Mouse (Mus musculus): ENCODE results near the gene Negr1.

Gene Negr1

GRCm38 (mm10) chr3:156561524-156562423 is at the start of gene Negr1:
Gene Negr1, plus strand, starts transcription at chr3:156561794.
- peak; percentile 76 for DNase-seq (ENCODE audit: low spot score)

- DNase-seq (ENCODE audit: low spot score), result no peak
These were observed 35.1 kb upstream of the Negr1 start for GRCm38 (mm10) chr3:156526461-156526933.

- DNase-seq (ENCODE audit: low spot score), result no peak
These were observed 34.2 kb upstream of the Negr1 start for GRCm38 (mm10) chr3:156527231-156527995.

DNA sequence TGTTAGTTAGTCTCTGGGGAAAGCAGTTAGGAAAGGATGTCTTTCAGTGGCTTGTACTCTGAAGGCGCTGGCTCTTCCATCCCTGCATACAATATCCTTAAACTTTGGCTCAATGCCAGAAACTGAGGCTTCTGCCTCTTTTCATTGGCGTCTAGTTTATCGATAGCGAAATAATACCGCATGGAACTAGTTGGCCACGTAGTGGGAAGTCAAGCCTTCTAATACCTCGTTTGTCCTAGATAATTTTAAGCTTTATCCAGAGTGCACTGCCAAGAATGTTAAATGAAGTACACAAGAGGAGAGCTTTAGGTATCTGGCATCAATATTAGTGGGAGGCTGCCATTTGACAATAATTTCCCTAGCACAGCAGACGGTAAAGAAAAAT is 2.2 kb upstream of the Negr1 start:
- no peak for DNase-seq (ENCODE audit: low spot score)

DNA sequence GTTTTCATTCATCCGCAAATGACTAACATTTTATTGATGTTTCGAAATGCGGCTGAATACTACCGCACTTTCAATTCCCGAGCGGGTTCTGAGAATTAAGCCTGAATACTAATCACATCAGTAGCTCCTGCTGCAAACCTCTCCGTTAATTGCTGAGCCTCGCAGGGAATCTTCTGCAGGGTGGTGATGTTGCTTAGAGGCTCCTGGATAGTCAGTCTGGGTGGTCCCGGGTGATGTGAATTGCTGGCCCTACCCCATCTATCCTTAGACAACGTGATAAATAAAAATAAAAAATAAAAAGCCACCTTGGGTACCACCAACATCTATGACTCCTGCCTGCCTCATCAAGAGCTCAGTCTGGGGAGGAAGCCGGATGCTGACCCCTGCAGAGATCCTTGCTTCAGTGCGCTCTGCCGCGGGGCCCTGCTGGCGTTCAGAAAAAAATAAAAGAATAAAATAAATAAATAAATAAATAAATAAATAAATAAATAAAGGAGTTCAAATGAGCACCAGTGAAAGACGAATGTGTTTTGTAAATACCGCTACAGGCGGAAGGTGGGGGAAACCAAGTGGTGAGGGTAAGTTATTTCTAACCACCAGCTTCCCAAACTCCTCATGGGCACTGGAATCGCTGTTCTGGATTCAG is 1.6 kb upstream of the Negr1 start:
- peak; percentile 44 for DNase-seq (ENCODE audit: low spot score)

DNA sequence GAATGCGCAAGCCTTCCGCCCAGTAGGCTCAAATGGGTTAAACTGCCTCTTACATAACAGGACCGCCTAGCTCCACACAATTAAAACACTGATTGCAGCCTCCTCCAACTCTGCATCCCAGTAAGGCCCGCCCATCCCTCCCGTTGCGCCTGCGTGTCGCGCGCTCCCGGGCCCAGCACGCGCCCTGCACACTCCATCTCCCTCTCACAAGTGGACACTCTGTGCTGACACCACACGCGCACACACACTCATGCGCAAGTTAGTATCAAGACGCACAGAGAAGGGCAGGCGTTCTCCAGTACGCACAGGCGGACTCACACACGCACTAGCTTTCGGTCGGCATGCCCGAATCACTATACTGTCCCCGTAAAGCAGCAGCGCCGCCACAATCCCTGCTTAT is 828 bp upstream of the Negr1 start:
- peak; percentile 87 for DNase-seq (ENCODE audit: low spot score)

- DNase-seq (ENCODE audit: low spot score), result peak; percentile 9
These were observed 811 bp downstream of the Negr1 start for GRCm38 (mm10) chr3:156562424-156562785.

- DNase-seq (ENCODE audit: low spot score), result no peak
These were observed 1.2 kb downstream of the Negr1 start for GRCm38 (mm10) chr3:156562796-156563195.

GRCm38 (mm10) chr3:156563353-156563752 is 1.8 kb downstream of the Negr1 start:
- peak; percentile 7 for DNase-seq (ENCODE audit: low spot score)

- DNase-seq (ENCODE audit: low spot score), result no peak
These were observed 11.9 kb downstream of the Negr1 start for GRCm38 (mm10) chr3:156573465-156573864.

DNA sequence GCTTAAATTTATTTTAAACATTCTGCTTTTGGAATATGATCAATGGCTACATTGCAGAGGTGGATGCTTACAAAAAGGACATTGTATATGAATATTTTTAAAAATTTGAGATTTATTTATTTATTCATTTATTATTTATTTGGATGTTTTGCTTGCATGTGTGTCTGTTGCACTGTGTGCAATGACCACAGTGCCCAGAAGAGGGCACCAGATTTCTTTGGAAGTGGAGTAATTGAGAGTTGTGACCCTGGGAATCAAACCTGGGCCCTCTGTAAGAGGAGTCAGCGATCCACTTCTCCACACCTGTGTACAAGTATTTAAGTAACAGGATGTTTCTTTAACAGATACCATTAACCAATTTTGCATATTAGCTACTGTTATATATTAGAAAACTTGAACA is 14.7 kb downstream of the Negr1 start:
- DNase-seq (ENCODE audit: low spot score), result no peak

- no peak for DNase-seq (ENCODE audit: low spot score)
These were observed 29.0 kb downstream of the Negr1 start for GRCm38 (mm10) chr3:156590612-156591011.

- no peak for DNase-seq (ENCODE audit: low spot score)
These were observed 29.5 kb downstream of the Negr1 start for GRCm38 (mm10) chr3:156591125-156591524.

DNA sequence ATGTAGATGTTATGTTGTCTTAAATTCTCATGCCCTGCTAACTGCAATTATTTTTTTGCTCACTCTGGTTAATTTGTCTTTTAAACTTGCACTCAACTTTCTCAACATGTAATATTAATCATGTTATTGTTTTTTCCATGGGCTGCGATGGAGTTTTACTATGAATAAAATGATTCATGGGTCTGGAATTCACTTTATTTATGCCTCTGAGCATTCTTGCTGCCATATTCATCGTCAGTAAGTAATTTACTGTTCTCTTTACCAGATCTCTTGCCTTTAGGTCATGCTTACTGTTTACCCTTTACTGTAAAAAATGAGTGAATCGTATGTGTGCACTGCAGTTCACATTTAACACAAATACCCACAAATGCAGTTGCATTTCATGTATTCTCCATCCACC is 45.3 kb downstream of the Negr1 start:
- no peak for DNase-seq (ENCODE audit: low spot score)

- no peak for DNase-seq (ENCODE audit: low spot score)
These were observed 58.3 kb downstream of the Negr1 start for GRCm38 (mm10) chr3:156619921-156620320.

DNA sequence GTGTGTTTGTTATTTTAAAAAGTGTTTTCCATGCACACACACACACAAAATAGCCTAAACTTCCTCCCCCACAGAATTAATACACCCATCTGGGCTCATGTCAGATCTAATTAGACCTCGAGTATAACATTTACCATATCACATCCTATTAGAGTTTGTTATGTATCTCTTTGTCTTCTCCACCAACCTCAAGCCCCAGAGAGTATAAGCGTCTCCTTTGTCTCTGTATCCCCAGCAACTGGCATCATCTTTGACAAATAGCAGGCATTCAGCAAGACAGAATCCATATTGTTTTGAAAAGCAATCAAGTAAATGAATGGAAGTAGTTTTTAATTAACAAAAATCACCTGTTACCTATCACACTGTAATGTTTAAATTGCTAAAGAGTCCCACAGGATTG is 67.0 kb downstream of the Negr1 start:
- no peak for DNase-seq (ENCODE audit: low spot score)

- no peak for DNase-seq (ENCODE audit: low spot score)
These were observed 71.3 kb downstream of the Negr1 start for GRCm38 (mm10) chr3:156632942-156633341.

GRCm38 (mm10) chr3:156639382-156639781 is 77.8 kb downstream of the Negr1 start:
- no peak for DNase-seq (ENCODE audit: low spot score)

GRCm38 (mm10) chr3:156643710-156644363 is 82.2 kb downstream of the Negr1 start:
- peak; percentile 82 for DNase-seq (ENCODE audit: low spot score)

- DNase-seq (ENCODE audit: low spot score), result no peak
These were observed 86.8 kb downstream of the Negr1 start for GRCm38 (mm10) chr3:156648378-156648777.

DNA sequence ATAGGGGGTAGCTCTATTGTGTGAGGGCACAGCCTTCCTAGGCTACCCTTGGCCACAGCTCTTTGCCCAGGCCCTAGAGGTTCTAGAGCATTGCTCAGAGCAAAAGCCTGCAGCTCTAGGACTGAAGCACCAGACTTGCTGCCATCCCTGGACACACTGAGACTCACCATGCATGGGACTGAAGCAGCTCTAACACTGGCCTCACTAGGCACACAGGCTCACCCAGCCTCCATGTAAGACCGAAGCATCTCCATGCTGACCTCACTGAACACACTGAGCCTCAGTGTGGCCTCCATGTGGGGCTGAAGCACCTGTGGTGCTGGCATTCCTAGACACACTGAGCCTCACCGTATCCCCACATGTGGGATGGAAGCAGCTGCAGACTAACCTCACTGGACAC is 101.0 kb downstream of the Negr1 start:
- DNase-seq (ENCODE audit: low spot score), result no peak

DNA sequence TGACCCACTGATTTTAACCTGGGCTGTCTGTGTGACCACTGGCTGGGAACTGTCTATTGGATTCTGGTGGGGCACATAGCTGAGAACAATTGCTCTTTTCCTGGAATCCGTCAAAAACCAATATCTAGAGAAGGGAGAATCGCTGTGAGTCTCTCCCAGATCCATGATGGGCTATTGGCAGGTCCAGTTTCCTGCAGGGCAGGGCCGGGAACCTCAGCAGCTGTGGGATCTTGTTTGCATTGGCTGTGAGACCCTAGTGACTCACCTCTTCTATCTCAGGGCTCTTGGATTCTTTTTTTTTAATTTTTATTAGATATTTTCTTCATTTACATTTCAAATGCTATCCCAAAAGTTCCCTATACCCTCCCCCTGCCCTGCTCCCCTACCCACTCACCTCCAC is 111.0 kb downstream of the Negr1 start:
- DNase-seq (ENCODE audit: low spot score), result no peak

Data from embryo, embryonic 10 days (tissue).